Mouse (Mus musculus): ENCODE measurements at regions not wholly inside any gene's neighbourhood (a gene's known extent, or its start where the extent isn't known, plus 50 kb on each side); places are given as distances from the start of the nearest gene placed in this dataset.

DNA sequence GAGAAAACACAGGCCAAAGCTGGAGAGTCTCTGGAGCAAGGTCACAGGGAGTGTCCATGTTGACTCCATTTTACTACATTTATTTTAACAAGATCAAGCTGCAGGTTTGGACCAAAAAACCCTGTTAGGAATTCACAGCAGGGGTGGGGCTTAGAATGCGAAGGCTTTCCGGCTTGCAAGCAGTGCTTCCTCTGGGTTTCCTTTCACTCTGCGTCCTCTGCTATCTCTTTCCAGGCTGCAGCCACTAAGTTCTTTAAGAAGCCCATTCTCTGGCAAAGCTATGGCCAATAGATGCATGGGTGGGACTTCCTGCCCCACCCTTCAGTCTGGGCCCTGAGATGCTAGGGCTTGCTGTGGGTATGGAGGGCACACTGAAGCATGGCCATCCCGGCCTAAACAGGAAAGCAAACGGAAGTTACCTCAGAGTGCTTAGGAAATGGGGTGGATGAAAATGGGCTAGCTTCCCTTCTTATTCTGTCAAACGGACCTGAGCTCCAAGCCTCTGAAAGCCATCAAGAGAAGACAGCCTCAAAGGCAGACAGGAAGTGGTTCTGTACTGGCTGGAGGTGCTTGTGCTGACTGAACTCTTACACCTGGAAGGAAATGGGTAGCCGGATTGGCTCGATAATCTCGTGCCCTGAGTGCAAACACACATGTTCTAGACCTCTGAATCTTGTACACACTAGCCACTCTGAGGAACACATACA lies 90.6 kb upstream of the C1qtnf7 start:
- DNase-seq, result no peak

DNA sequence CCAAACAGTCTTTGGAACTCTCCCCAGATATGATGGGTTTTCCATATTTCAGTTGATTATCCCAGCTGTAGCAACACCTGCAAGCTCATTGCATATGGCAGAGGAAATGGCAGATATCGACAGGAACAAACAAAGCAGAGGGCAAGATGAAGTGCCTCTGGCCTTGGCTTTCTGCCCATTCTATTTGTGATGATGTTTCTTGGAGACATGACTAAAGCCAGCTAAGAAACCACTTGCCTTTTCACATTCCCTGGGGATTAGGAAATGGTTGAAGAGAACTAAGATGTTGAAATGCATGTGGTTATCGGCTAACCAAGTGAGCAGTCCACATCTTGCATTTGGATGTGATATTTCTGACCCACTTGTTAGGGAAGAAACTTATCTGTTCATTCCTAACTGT lies 82.0 kb upstream of the C1qtnf7 start:
- no peak for DNase-seq

DNA sequence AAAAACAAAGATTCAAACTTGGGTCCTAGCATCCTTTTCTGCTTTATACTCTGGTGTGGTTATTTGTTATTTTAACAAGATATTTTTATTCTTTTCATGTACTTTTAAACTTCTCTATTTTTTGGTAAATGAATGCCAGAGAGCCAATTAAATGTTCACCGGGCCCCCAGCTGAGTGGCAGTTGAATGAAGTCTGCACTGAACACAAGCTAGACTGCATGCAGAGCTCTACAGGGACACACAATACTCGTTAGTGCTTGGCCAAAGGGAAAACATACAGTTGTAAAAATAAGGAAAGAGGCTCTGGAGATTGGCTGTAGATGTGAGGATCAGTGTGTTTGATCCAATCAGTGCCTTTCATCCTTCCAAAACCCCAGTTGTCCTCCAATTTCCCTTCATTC lies 76.1 kb upstream of the C1qtnf7 start:
- no peak for DNase-seq

DNA sequence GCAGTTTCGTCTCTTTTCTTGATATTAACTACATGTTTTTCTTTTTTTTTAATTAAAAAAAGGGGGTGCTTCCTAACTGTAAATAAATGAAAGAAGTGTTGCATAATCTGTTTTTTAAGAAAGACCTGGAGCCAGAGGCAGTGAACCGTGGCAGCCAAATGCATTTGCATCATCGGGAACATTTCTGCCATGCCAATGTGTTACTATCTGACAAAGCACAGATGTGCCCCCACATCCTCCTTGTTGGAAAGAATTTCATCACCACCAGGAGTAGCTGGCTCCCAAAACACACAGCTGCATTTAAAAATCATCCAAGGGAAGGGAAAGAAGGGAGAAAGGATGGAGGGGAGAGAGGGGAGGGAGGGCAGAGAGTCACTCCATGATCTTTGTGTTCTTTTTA lies 74.0 kb upstream of the C1qtnf7 start:
- DNase-seq, result no peak

DNA sequence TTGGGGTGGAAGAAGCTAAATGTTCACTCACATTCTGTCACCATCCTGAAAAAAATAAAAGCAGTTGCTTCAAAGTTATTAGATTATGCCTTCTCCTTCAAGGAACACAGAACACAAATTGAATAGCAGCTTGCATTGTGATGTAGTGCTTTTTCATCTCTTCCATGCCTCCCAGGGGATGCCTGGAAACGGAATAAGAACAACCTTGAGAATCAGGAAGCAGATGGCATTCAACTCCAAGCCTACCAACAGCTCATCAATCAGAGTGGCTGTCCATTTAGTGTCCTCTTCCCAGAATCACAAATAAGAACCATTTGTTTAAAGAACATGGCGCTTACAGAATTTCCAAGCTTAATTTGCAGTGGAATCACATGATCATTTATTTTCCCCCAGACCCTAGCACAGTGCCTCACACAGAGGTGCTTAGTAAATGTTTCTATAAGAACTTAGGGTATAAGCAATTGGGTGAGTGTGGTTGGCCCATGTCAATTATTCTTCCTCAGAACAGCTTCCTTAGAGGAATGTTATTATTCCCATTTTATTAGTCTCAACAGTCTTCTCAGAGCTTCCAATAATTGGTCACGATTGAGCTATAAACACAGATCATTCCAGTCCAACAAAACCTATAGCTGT lies 70.6 kb upstream of the C1qtnf7 start:
- DNase-seq, result no peak

DNA sequence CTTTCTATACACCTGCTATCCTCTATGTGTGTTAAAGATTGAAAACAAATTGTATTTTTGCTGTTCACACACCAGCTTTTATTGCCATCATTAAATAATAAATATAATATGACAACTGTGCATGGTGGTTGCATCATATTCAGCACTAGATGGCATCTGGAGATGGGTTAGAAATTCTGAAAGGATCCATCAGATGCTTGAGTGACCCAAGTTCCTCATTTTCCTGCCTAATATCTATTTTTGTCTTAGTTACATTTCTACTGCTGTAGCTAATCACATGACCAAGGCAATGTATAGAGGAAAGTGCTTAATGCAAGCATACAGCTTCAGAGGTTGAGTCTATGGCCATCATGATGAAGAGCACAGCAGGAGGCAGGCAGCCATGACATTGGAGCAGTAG lies 69.7 kb upstream of the C1qtnf7 start:
- DNase-seq, result no peak

DNA sequence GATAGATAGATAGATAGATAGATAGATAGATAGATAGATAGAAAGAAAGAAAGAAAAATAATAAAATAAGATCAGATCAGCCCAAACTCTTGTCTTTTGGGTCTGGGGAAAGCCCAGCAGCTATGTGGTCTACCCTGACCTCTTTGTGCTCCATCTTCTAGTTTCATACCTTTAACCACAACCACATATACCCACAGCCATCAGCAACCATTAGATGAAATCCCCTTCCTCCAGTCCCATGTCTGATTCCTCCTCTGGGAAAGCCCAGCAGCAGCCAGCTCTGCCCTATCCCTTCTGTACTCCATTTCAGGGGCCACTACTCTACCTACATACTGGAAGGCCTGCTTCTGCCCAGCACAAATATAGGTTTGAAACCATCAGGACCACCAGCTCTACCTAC lies 69.0 kb upstream of the C1qtnf7 start:
- no peak for DNase-seq

DNA sequence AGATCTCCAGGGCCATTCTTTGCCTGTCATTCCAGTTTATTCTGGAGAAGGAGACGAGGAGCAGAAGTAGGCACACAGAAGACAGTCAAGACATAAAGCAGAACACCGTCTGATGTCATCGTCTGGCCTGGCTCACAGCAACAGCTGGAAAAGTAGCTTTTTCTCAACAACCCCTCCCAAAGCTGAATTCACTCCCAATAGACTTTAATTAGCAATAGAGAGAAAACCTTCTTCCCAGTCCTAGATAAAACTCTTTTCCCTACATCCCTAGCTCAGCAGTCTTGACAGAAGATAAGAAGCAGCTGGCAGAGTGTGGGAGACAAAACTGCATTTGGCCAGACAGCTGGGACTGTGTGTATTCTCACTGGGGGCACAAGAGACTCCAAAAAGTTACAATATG lies 59.3 kb upstream of the C1qtnf7 start:
- DNase-seq, result no peak

DNA sequence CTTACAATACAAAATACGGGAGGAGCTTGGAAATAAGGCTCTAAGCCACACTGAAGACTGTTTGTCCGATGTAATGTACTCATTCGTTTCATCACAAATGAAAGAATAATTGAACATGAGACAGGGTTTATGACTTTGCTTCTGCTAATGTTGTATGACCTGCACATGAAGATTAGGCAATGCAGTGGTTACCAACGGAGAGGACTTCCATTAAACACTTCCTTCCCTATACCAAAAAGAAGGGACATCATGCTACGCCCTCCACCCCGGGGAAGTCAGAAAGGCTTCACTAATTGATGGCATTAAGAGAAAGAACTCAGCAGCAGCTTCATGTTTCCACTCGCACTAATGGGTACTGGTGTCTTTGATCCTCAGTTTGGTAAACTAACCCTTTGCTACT lies 57.6 kb upstream of the C1qtnf7 start:
- no peak for DNase-seq

DNA sequence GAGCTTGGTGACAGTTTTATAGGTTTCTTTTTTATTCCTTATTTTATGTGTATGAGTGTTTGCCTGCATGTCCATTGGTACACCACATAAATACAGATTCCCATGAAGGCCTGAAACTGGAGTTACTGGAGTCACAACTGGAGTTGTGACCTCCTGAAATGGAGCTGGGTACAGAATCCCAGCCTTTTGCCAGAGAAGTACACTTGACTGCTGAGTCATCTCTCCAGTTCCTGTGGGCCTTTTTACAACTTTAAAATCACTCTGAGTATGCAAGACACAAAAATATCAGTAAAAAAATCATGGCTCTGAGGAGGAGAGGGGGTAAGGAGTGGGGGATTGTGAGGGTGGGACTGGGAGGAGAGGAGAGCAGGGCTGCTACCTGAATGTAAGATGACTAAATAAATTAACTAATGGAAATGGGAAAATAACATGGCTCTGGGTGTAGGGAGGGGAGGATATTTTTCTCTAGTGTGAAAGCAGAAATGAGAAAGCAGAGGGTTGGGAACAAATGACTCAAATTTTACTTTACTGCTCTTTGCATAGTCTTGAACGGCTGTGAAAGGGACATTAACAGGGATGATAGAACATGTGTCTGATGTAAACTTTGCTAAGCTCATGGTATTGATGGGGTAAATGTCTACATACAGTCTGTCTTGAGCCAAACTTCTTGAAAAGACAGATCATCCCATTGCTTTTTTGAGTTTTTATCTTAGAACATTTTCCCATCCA lies 53.2 kb upstream of the C1qtnf7 start:
- no peak for DNase-seq
